Mouse (Mus musculus): ENCODE measurements around the gene Prkch.
A peak's percentile ranks its signal among the peaks of the same experiment; 100 is the strongest.

Gene Prkch

DNA sequence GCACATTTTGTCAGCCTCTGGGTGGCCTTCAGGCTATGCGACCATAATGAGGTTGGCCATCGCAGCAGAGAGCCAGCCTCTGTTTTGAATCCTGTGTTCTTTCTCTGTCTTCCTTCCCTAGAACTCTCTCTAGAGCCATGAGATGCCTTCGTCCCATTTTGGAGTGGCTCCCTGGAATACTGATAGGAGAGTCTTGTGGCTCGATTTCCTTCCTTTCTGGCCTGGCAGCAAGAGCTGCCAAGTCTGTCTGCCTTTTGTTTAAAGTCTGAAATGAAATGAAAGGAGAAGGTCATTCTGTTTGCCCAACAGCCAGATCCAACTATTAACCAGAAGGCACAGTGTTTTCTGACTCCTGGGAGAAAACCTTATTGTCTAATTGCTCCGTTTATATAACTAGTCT is 184.2 kb downstream of the Prkch start:
- DNase-seq: no peak

DNA sequence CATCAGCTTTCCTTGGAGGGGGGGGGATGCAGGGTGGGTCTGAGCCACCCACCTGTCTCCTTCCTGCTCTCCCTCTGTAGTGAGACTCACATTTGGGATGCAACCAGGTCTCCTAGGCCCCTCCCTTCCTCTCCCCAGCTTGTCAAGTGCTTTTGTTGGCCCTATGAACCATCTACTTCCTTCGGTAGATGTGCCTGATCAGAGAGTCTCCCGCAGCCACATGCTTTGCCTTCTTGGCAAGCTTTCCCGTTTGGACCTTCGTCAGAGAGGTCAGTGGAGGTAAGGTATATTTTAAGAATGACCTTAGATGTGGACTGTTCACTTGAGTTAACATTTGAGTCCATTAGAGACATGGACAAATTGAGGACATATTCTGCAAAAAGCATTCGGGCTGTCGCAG is 184.9 kb downstream of the Prkch start:
- no peak for DNase-seq

DNA sequence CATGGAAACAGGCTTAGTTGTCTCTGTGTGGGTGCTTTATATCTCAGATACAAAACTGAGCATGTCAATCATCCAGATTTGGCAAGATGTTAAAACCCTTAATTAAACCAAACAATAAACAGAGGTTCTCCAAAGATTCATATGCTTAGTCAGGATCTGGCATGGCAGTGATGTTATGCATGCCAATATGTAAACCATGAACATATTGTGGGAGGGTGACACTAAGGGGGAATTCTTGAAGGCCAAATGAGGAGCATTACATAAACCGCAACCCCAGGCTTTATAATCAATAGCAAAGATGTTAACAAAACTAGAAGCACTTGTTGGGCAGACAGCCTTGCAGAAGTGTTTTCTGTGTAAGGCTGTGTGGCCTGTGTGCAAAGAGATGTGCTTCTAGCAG is 186.2 kb downstream of the Prkch start:
- no peak for DNase-seq

DNA sequence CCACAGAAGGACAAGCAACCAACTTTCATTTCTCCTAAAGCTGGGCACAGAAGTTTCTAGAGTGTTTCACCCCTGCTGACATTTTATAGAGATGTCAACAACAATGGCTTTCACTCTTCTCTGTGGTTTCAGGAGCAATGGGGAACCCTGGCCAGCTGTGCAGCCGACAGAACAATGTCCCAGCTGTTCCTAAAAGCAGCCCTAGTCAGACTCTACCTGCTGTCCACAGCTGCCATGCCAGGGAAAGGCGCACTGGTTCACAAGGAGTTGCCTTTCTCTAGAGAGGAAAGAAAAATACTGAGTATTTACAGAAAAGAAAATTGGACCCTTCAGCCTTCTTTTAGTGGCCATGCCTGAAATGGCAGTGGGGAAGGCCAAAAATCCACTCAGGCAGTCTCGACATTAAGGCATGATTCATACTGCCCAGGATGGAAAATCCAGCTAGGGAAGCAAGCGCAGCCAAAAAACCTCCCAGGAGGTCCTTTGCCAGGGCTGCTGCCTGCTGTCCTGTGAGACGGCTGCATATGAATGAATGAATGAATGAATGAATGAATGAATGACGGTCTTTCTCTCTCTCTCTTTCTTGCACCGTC is 190.3 kb downstream of the Prkch start:
- DNase-seq: no peak

DNA sequence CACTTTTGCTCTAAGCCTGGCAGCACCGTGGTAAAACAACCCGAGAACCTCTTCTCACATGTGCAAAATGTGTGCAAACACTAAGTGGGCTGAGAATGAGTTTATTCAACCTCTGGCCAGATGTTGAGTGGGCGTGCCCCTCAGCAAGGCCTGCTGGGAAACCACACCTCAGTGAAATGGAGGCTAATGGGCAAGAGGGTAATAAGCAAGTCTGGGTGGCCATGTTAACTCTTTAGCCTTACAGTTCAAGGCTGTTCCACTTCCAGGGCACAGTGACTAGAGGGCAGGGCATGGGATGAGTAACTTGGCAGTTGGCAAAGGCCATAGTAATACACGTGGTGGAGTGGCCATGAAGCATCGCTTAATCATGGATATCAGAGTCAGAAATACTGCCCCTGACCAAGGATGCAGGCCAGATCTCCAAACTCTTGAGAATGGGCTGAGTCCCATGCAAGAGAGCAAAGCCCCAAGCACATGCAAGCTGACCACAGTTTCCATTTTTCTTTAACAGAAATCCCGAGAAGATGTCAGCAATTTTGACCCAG is 191.9 kb downstream of the Prkch start:
- no peak for DNase-seq

DNA sequence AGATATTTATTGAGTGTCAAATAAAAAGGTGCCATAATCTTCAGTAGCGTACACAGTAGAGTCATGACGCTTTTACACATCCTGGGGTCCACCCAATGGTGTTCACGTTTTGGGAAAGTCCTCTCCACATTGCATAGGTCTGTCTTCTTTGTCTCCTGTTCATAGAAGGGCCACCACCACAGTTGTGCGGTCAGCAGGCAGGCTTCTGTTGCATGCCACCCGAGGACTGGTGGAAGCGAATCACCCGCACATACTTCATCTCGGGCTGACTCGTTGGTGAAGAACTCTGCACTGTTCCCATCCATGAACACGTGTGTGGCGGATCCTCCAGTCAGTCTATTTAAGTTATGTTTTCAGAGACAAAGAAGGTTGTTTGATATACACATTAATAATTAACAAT is 193.1 kb downstream of the Prkch start:
- no peak for DNase-seq

DNA sequence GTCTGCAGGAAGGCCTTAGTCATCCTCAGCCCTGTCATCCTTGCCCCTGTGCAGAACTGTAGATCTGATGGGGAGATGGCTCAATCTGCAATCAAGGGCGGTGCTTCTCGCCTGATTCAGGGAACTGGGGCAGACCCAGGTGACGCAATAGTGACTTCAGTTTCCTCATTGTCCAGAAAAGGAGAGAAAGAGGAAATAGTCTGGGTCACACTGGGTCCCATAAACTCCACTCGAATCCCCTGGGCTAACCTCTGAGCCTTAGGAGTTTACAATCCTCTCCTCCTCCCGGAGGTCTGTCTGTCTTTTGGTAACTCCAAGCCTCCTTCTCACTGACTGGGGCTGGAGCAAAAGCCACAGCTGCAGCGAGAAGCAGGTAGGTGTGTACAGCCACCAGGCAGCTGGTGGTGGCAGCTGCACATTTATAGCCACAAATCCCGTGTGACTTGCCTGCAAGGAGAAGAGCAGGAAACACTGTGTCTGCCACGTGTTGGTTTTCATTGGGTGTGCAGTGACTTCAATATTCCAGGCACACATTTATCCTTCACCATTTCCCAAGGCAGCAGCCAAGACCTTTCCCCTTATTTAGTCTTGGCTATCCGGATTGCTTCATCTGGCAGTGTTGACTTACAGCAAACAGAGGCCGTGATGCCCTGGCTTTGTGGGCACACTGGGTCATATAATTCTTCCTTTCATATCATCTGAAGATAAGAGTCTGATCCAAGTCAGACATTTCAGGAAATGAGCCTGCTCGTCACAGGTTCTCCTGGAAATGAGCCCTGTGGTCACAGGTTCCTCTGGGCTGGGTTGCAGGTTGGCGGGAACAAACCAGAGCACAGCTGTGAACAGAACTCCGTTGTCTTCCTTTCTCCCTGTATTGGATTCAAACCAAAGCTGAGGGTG is 195.0 kb downstream of the Prkch start:
- DNase-seq: no peak

DNA sequence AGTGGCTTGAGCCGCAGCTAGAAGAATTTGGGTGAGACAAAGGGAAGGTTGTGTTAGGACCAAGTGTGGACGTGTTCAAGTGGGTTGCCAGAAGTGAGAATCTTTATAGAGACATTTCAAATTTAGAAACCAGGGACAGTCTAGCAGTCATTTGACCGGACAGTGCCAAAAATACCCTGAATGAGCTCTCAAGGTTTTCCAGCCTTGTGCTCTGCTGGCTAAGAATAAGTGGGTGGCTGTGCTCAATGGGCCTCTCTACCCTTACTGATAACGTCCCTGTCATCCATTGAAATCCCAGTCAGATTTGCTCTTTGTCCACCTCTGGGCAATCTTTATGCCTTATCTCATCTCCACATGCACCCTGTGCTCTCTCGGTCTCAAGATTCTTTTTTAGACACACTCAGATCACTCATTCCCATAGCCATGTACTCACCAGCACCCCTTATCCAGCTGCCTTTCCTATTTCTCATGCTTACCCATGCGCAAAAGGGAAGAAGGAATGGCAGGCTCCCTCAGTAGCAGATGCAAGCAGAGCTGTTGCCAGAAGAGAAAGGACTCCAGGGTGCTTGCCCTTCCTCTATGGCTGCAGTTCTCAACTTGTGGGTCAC is 196.9 kb downstream of the Prkch start:
- no peak for DNase-seq

DNA sequence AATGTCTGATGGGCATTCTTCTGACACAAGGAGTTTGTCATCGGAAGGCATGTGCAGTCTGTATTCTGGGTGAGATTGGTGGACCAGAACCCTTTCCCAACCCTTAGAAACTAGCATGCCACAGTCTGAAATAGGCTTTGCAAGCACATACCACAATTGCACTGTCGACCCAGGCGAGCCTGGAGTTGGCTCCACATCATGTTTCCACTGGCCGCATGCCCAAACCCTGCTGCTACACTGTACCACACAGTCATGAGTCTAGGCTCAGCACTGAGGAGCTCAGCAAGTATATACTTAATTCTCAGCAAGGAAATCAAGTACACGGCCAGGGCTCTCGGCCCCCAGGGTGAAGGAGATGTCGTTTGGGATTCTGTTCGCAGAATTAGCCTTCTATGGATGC is 202.3 kb downstream of the Prkch start:
- DNase-seq: peak; percentile 61

DNA sequence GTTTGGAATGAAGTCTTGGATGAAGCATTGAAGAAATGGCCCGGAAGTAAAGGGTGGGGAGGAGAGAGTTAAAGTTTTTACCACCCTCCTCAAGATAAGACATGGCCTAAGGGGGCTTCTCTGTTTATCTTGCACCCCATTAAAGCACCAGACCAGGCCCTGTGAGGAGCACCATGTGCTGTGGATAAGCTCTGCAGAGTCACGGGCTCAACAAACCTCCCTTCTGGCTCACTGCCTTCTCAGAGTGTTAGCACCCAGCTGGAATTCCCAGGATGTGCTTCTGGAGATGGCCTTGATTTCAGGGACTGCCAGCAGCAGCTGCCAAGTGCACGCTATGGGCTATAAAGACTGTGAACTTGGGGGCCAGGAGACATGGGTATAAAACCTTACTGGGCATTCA is 204.3 kb downstream of the Prkch start:
- DNase-seq: no peak

DNA sequence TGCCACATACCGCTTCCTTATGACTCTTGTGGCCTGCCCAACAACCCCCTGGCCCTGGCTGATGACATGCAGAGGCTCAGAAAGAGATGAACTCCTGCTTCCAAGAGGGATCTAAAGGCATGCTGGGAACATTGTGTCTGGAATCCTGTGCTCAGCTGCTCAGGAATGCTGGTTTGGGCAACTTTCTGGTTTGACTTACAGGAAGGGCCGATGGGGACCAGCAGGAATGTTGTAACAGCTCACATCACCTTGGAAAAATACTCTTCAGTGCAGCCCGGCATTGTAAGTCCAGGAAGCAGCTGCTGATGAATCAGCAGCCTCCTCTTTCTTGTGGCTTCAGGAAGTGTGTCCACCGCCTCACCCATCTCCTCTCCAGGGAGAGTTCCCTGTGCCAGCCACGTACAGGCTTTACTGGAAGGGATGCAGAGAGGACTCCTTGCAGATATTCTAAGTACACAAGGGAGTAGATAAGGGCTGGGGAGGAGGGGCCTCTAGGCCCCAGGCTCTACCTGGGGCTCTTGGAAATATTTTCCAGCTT is 206.0 kb downstream of the Prkch start:
- DNase-seq: no peak

DNA sequence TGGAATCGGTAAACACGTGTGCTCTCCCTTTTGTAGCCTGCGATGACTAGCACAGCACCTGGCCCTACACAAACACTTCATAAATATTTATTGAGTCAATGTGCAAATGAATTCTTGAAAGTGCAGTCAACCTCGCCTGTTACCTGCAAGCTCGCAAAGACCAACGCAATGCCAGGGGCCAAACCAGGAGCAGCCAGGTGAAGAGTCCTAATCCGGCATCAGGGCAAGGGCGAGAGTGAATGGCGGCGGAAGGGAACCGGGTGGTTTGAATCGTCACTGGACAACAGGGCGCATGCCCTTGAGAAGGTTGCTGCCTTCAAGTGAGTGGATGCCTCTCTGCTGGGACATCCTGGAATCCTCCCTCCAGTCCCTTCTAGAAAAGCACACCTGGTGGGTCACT is 208.6 kb downstream of the Prkch start:
- no peak for DNase-seq

DNA sequence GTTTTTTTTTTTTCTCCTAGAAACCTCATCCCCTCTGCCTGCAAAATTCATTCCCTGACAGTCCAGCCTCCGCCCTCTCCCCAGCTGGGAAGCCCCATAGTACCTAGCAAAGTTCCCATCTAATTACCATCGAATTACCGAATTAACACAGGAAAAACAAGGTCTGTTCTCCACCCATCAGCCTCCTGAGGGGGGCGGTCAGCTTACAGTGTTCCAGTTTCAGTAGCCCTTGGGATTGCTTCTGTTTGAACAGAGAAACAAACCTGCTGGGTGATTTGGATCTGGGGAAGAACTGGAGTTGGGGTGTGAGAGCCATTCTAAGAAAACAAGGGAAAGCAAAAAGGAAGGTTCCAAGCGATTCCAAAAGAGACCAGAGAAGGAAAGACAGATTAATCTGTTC is 209.1 kb downstream of the Prkch start:
- no peak for DNase-seq

DNA sequence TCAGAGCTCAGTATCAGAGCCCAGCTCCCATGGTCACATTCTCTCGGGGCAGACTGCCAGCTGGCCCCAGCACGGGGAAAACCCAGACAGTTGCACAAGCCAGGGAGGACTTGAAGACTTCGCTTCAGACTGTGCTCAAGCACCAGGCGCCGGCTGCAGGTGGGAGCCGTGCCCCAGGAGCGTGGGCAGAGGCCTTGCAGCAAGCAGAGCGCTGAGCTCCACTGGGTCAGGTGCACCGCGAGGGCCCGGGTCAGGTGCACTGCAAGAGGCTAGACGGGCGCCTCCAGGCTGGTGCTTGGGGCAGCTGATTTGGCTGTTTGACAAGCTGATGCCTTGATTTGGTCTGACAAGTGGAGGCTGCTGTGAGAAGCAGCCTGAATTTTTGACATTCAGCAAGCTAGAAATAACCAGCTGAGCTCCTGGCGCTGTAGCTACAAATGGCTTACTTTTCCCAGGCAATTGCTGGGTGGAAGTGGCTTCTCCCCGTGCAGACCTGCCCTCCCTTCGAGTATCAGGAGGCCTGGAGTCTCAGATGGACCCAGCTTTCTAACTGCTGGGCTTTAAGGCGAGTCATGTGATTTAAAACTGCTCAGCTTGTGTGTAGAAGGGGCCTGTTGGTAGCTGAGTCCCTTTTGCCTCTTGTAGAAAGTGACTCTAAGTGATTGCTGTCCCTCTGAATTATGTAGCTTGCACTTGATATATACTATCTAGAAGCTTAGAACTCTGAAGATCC is 209.7 kb downstream of the Prkch start:
- peak; percentile 59 for DNase-seq

DNA sequence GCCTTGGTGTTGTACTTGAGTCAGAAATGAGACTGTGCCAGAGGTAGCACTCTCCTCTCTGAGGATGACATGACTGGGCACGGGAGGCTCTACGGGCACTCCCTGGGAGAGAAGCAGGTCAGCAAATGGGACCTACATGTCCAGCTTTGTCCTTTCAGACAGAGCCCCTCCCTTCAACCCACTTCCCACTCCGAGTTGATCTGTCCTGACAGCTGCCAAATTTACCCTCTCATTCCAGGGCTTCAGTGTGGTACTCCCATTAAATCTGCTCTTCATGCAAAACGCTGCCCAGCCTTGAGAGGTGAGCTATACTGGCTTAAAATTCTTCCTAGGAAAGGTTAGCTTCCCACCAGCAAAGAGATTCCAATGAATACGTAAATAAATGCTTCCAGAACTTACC is 215.1 kb downstream of the Prkch start:
- DNase-seq: no peak

DNA sequence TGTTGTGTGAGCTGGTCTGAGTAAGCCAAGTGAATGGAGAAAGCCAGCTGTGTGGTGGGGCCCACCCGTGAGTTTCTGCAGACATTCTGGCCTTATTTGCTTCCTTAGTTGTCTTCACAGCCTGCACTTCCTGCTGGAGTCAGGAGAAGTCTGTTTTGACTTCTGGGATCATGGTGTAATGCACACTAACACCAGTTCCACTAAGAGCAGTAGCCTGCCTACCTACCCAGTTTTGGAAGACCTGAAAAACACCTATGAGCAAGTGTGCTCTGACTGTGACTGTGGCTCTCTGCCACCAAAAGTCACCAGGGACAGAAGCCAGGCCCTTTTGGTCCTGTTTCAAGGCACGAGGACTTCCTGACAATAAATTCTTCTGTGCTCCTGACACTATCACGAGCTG is 216.3 kb downstream of the Prkch start:
- no peak for DNase-seq

DNA sequence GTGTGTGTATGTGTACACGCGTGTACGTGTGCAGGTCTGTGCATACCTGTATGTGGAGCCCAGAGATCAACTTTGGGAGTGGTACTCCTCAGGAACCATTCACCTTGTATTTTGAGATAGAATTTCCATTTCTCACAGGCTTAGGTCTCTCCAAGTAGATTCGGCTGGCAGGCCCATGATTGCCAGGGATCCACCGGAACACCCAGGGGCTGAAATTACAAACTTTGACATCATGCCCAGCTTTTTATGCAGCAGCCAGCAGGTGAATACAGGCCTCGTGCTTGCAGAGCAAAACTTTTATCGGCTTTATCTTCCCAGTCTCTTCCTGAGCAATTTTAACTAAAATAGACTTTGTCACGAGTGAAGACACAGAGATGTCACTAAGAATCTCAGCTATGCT is 217.2 kb downstream of the Prkch start:
- DNase-seq: no peak

DNA sequence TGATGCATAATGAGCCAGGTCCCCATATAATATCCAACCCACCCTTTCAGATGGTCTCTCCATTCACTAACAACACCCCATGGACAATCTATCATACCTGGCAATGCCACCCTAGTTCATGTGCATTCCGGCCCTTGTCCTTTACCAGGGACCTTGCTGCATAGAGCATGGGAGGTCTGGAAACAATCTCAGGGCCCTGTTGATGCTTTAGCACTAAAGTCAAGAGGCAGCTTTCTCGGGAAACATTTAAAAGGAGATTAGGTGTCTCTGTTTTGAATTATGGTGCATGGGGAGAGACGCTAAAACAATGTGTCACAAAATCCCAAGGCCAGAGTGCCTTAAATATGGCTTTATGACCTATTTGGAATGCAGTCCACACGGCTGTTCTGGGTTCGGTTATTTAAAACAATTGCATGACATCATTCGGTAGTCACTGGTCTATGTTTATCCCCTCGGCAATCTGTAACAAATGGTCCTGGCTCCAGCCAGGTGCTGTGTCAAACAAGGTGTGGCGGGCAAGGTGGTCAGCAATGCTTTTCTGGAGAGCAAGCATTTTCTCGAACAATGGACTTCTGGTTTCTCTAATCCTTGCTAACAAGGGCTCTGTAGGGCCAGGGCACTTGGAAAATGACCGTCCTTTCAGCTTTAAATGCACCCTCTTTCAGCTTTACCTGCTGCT is 217.9 kb downstream of the Prkch start:
- DNase-seq: no peak

DNA sequence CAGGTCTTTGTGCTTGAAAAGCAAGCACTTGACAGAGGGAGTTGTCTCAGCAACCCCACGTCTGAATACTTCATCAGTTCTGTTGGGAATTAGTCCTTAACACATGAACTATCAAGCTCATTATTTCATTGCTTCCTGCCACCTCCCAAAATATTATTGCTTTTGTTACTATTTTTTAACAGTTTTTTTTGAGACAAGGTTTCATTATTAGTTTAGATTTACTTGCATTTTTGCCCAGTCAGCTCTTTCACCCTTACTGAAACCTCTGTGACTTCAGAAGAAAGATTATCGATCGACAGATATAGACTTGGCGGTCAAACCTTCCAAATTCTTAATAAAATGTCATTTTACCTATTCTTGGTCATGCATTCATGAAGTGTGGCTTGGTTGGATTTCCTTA is 219.3 kb downstream of the Prkch start:
- DNase-seq: no peak

DNA sequence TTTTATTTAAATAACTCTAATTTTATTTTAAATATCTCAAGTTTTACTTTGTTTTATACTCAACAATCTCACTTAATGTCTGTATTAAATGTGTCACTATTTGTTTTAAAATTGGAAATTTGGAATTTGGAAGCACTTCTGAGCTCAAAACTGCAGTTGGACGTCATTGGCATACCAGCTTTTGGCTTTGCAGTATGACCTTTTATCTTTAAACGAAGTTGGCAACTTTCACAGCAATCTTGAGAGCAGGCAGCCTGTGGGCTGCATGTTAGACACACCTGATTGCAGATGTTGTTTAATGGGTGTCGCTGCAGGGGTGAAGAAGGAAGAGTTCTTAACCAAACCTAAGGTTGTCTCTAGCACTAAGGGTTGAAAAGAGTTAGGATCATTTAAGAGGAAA is 220.9 kb downstream of the Prkch start:
- DNase-seq: no peak

DNA sequence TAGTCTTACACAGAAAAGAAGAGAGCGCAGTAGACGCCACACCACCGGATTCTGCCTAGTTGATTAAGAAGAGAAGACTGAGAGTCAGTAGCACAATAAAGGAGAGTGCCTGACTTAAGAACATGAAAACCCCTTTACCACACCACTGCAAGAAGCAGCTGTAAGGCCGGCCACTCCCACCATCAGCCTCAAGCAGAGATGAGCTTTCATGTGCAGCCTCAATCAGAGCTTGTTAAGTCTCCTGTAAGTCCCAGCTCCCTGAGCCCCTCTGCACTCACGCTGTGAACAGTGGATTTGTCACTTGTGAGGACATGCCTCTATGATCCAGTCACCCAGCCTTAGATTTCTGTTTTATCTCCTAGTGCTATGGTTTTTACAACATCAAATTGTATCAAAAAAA is 221.4 kb downstream of the Prkch start:
- no peak for DNase-seq

DNA sequence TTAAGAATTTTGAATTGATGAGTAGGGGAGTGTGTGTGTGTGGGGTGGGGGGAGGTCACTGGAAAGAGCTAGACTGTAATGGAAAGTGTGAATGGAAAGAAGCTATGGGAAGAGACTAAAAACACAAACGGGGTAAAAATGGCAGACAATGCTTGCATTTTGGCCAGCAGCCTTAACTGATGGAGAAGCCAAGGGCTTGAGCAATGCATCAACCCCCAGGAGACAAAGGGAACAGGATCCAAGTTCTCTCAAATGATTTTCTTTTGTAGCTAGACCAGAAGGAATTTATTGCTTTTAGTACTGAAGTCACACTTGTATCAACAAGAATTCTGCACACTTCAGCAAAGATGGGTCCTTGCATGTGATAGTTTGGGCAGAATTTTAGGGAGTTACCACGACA is 222.6 kb downstream of the Prkch start:
- no peak for DNase-seq
